Mouse (Mus musculus): ENCODE measurements at regions not wholly inside any gene's neighbourhood (a gene's known extent, or its start where the extent isn't known, plus 50 kb on each side); places are given as distances from the start of the nearest gene placed in this dataset.

DNA sequence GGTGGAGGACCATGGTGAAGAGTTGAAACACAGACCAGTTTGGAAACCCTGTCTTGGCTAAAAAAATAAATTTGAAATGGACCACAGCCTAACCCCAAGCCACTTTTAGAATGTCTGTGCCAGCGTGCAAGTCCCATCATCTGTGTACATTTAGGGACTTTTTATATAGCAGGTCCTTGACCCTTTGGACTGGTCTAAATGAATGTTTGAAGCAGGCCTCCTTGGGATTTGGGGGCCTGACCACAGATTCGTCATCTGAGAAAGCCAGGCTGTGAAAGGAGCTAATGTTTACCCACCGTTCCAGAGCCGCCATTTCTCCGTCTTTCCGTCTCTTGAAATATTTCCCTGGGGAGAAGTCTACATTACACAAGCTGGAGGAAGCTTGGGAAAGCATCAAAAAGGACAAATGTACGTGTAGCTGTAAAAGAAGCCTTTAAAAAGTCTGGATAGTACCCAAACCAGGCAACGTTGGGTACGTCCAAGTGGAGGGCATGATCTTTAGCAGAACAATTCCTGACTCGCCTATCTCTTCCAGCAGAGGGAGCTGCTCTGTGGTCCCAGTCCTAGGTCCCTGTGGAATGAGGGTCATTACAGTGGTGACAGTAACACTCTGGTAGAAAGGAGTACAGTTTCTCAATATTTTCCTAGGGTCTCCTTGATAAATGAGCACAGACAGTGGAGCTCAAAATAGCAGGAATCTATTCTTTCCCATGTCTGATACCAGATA, 305.0 kb downstream of the Maf start:
- TF ChIP-seq CTCF (IDR thresholded peaks at IDR 0.05 in 2 of 3, conservative IDR thresholded peaks at IDR 0.05 in 1 of 3; ENCODE audit: control insufficient read depth in 1 of 3, insufficient read depth in 1 of 3, low read depth in 2 of 3, low read length in 3 of 3, poor library complexity in 1 of 3, severe bottlenecking in 1 of 3) (no peak), CHD2 (IDR thresholded peaks at IDR 0.05; ENCODE audit: low read length) (no peak), ETS1 (IDR thresholded peaks at IDR 0.05; ENCODE audit: low read depth, low read length) (no peak), ZNF384 (IDR thresholded peaks at IDR 0.05; ENCODE audit: low read depth, low read length) (no peak), TAL1 (IDR thresholded peaks at IDR 0.05; ENCODE audit: low read length) (no peak), TBP (IDR thresholded peaks at IDR 0.05; ENCODE audit: low read depth, low read length) (no peak), POLR2A (IDR thresholded peaks at IDR 0.05; ENCODE audit: control insufficient read depth in 1 of 2, insufficient read depth in 1 of 2, low read depth in 1 of 2, low read length in 2 of 2, poor library complexity in 1 of 2) (no peak), MAFK (IDR thresholded peaks at IDR 0.05; ENCODE audit: borderline replicate concordance, low read depth, low read length) (no peak), GABPA (IDR thresholded peaks at IDR 0.05; ENCODE audit: low read depth, low read length) (no peak)

Data from MEL (cell line).